Mouse (Mus musculus) lung, postnatal 10 days (tissue): ENCODE measurements around the gene 9230110F15Rik.
"Not testable (repeated sequence)": the region's sequence is repeated elsewhere in the genome, so short reads cannot be mapped to it uniquely, and the experiment has no call there.

Source experiments
- DNase-seq: peaks from one replicate; pipeline ENCODE4 v3.0.0; 2021

The 9230110F15Rik gene

GRCm38 (mm10) chr9:35844050-35844449 lies at the start of gene 9230110F15Rik:
TSS of gene 9230110F15Rik (minus strand) at chr9:35844150.
- DNase-seq = no peak

- DNase-seq = not testable (repeated sequence)
Observed at GRCm38 (mm10) chr9:35893112-35893511, 49.2 kb upstream of the 9230110F15Rik start.

- DNase-seq = not testable (repeated sequence)
Observed at GRCm38 (mm10) chr9:35817881-35818280, 26.1 kb downstream of the 9230110F15Rik start.

- no peak for DNase-seq
Observed at GRCm38 (mm10) chr9:35798146-35798545, 45.8 kb downstream of the 9230110F15Rik start.

GRCm38 (mm10) chr9:35790001-35790400 lies 53.9 kb downstream of the 9230110F15Rik start, which contains the start of the genes Gm27235 and D730048I06Rik:
TSS of gene Gm27235 (minus strand) at chr9:35790101.
TSS of gene D730048I06Rik (minus strand) at chr9:35790112.
- DNase-seq = no peak
